Mouse (Mus musculus): Measurements from ENCODE around the gene Uts2b. TPM values are rescaled to one million over a fixed set of nuclear protein-coding genes. Genes with fewer than 3 reads are reported as not detected.

The Uts2b gene
- polyA plus RNA-seq, 1 experiment from 2014 or later, result not detected

Other genes with a start within 250 kb of the Uts2b start
- 0.15 TPM in 1 of 2 replicates, not detected in the other for gene Ostn, start 62.8 kb downstream of the Uts2b start, polyA plus RNA-seq (2014; fragmentation: Nextera tagmentation; extraction: Ambion mirVana)
- gene Ccdc50, start 18.6 kb upstream of the Uts2b start, polyA plus RNA-seq (2014; fragmentation: Nextera tagmentation; extraction: Ambion mirVana), result 40.7 and 42.3 TPM in 2 replicates